9 mouse cellular contexts compared by ENCODE assay signal in the genomic region with DNA sequence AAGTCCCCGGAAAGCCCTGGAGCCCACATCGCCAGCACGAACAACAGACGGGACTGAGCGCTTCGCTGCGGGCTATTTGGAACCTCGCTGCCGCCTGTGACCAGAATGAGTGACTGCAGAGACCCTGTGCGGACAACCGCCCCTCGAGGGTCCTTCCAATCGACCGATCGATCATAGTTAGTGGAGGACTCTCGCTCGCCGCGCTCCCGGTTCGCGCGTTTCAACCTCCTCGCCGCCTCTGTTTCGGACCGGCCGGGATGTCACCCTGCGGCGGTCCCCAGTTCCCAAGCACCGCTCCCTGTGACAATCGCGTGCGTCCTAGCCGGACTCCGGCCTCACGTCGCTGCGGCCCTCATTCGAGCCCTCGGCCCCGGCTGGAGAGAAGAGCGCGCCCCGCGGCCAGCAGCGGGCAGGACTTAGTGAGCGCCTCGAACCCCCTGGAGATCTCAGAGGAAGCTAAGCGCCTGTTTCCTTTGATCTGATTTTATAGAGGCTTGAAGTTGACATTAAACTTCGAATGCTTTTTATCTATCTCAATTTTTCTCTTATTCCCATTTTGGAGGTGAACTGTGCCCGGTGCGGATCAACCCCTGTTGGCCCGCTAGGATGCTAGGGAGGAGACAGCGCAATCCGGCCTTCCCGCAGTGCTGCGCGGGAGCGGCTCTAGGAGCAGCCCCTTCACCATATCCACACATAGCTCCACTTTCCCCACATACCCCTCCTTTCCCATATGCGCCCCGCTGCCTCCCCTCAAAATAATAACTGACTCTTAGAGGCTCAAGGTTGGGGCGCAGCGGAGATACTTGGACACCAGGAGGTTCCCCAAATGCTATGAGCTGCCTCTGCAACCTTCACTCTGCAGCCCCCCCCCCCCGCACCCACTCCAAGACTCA. TPM values are rescaled to one million over a fixed set of nuclear protein-coding genes. Genes with fewer than 3 reads are reported as not detected.
DNase-seq lines count a peak whose midpoint lies in the region; ATAC-seq and TF ChIP-seq lines count a peak whose summit lies in the region.
"Had no signal": no experiment of that assay in that cellular context is flagged by ENCODE, and none has a peak within 500 bp of the region (broad histone marks: within the 10 kb centered on the region; RNA-seq: fewer than 3 reads in every experiment).

No protein-coding gene starts in this region.

- no peak for ATAC-seq in liver, embryonic 14.5 days (ENCODE audit: insufficient read depth)

- H3K4me2 ChIP-seq in liver, embryonic 14.5 days (ENCODE audit: low read depth): peak overlapping the region; percentile 20

- H3K4me3 ChIP-seq in heart, embryonic 10.5 days: peak overlapping the region; percentile 57
- H3K4me3 ChIP-seq in hindbrain, embryonic 10.5 days: peak overlapping the region; percentile 43
- peak overlapping the region in 1 of 2 experiments; percentile 4; a peak in 1 of 4 replicates for H3K4me3 ChIP-seq in liver, embryonic 14.5 days (ENCODE audit: insufficient read depth in 1 of 2, low read depth in 2 of 2, low read length in 2 of 2)

- DNase-seq in heart, embryonic 10.5 days (ENCODE audit: low spot score): no peak
- no peak for DNase-seq in heart, adult 8-10 months (ENCODE audit: low spot score)
- peak; percentile 65 for DNase-seq in embryo, embryonic 10 days (ENCODE audit: low spot score)
- DNase-seq in hindbrain, embryonic 10.5 days (ENCODE audit: low spot score): peak; percentile 66
- no peak for DNase-seq in liver, embryonic 14.5 days (ENCODE audit: low read depth in 3 of 3, low spot score in 3 of 3)
- DNase-seq in spleen, adult 18-20 months: no peak
- DNase-seq in spleen, postnatal 36 days (ENCODE audit: low spot score in 2 of 2): no peak
- DNase-seq in cerebellum, adult 9-11 months: no peak

- H3K27me3 ChIP-seq in heart, embryonic 10.5 days (ENCODE audit: insufficient read depth, poor library complexity, severe bottlenecking): peaks cover 97% of the 10 kb centered on the region
- H3K27me3 ChIP-seq in hindbrain, embryonic 10.5 days (ENCODE audit: insufficient read depth, poor library complexity, severe bottlenecking): peaks cover 100% of the 10 kb centered on the region
- H3K27me3 ChIP-seq in liver, embryonic 14.5 days (ENCODE audit: control insufficient read depth, insufficient read depth, low read length): peaks cover 75% of the 10 kb centered on the region

- no peak overlapping the region for H3K9ac ChIP-seq in liver, embryonic 14.5 days (replicated peaks)

- no peaks in the 10 kb centered on the region for H3K36me3 ChIP-seq in heart, embryonic 10.5 days
- H3K36me3 ChIP-seq in hindbrain, embryonic 10.5 days: no peaks in the 10 kb centered on the region
- no peaks in the 10 kb centered on the region for H3K36me3 ChIP-seq in liver, embryonic 14.5 days (replicated peaks; ENCODE audit: control insufficient read depth, insufficient read depth, low read depth)

- no peak for TF ChIP-seq CTCF in liver, embryonic 14.5 days (IDR thresholded peaks at IDR 0.05; ENCODE audit: low read depth)

- under 1% methylated on average over 65 of the region's 65 CpGs for WGBS in heart, embryonic 10.5 days
- under 1% methylated on average over 65 of the region's 65 CpGs for WGBS in hindbrain, embryonic 10.5 days
- WGBS in liver, embryonic 14.5 days (ENCODE audit: insufficient replicate concordance): 1% methylated on average over 65 of the region's 65 CpGs

- TF ChIP-seq EP300 in liver, embryonic 14.5 days (IDR thresholded peaks at IDR 0.05; ENCODE audit: low read depth): no peak

- no peaks in the 10 kb centered on the region for H3K9me3 ChIP-seq in heart, embryonic 10.5 days
- no peaks in the 10 kb centered on the region for H3K9me3 ChIP-seq in hindbrain, embryonic 10.5 days
- H3K9me3 ChIP-seq in liver, embryonic 14.5 days (ENCODE audit: control insufficient read depth, low read length): no peaks in the 10 kb centered on the region

- H3K27ac ChIP-seq in heart, embryonic 10.5 days: 0 out of 2 replicates have a peak overlapping the region, but pooled peaks have one; percentile 33
- H3K27ac ChIP-seq in hindbrain, embryonic 10.5 days: no peak overlapping the region
- H3K27ac ChIP-seq in liver, embryonic 14.5 days: no peak overlapping the region

- peaks cover 25% of the 10 kb centered on the region for H3K4me1 ChIP-seq in heart, embryonic 10.5 days
- H3K4me1 ChIP-seq in hindbrain, embryonic 10.5 days (replicated peaks): peaks cover 15% of the 10 kb centered on the region
- peaks cover 0 to 5% of the 10 kb centered on the region in 2 experiments; a peak in 1 of 4 replicates for H3K4me1 ChIP-seq in liver, embryonic 14.5 days (replicated peaks; ENCODE audit: control insufficient read depth in 2 of 2, insufficient read depth in 2 of 2, low read length in 1 of 2)

RNA-seq across cellular contexts. Expression of gene Alx3, which starts 11.7 kb away (rescaled TPM):
- polyA plus RNA-seq in heart, embryonic 10.5 days (2016; fragmentation: Nextera tagmentation; extraction: Ambion mirVana): 2.3 and 13.0 TPM in 2 replicates
- total RNA-seq in heart, adult 8-10 months (2022): not detected
- polyA plus RNA-seq in hindbrain, embryonic 10.5 days (2016; fragmentation: Nextera tagmentation; extraction: Ambion mirVana): 2.7 and 7.1 TPM in 2 replicates
- not detected in 2 replicates for polyA plus RNA-seq in liver, embryonic 14.5 days (2012; rRNA removed)
- not detected in 2 replicates for polyA plus RNA-seq in liver, embryonic 14.5 days (2014; fragmentation: Nextera tagmentation; extraction: Ambion mirVana)
- total RNA-seq: CH12.LX had no signal

RNA-seq across cellular contexts. Expression of gene Ubl4b, which starts 28.2 kb away (rescaled TPM):
- 0.15 TPM in 1 of 2 replicates, not detected in the other for polyA plus RNA-seq in heart, embryonic 10.5 days (2016; fragmentation: Nextera tagmentation; extraction: Ambion mirVana)
- total RNA-seq in heart, adult 8-10 months (2022): not detected
- polyA plus RNA-seq in hindbrain, embryonic 10.5 days (2016; fragmentation: Nextera tagmentation; extraction: Ambion mirVana): not detected in 2 replicates
- not detected in 2 replicates for polyA plus RNA-seq in liver, embryonic 14.5 days (2012; rRNA removed)
- not detected in 2 replicates for polyA plus RNA-seq in liver, embryonic 14.5 days (2014; fragmentation: Nextera tagmentation; extraction: Ambion mirVana)
- total RNA-seq: CH12.LX had no signal

RNA-seq across cellular contexts. Expression of gene Gm10961, which starts 48.0 kb away (rescaled TPM):
- not detected in 2 replicates for polyA plus RNA-seq in heart, embryonic 10.5 days (2016; fragmentation: Nextera tagmentation; extraction: Ambion mirVana)
- total RNA-seq in heart, adult 8-10 months (2022): not detected
- polyA plus RNA-seq in hindbrain, embryonic 10.5 days (2016; fragmentation: Nextera tagmentation; extraction: Ambion mirVana): not detected in 2 replicates
- not detected in 2 replicates for polyA plus RNA-seq in liver, embryonic 14.5 days (2012; rRNA removed)
- polyA plus RNA-seq in liver, embryonic 14.5 days (2014; fragmentation: Nextera tagmentation; extraction: Ambion mirVana): not detected in 2 replicates
- total RNA-seq: CH12.LX had no signal

RNA-seq across cellular contexts. Expression of gene Strip1, which starts 48.4 kb away (rescaled TPM):
- polyA plus RNA-seq in heart, embryonic 10.5 days (2016; fragmentation: Nextera tagmentation; extraction: Ambion mirVana): 45.1 and 50.1 TPM in 2 replicates
- 10 to 100 TPM; 17.4 to 22.6 (median 20.4) TPM for total RNA-seq in heart, adult 8-10 months (2022)
- polyA plus RNA-seq in hindbrain, embryonic 10.5 days (2016; fragmentation: Nextera tagmentation; extraction: Ambion mirVana): 68.2 and 89.6 TPM in 2 replicates
- 9.1 and 9.9 TPM in 2 replicates for polyA plus RNA-seq in liver, embryonic 14.5 days (2012; rRNA removed)
- polyA plus RNA-seq in liver, embryonic 14.5 days (2014; fragmentation: Nextera tagmentation; extraction: Ambion mirVana): 9.0 and 10.7 TPM in 2 replicates

Comparison
In these comparisons a context has a peak if more than half of its experiments do, and no peak if none do; other contexts are left out.
1. DNase-seq: peak in embryo, embryonic 10 days (single experiment) and hindbrain, embryonic 10.5 days (single experiment); none in heart, embryonic 10.5 days (single experiment), heart, adult 8-10 months (single experiment), liver, embryonic 14.5 days (0 of 3), spleen, adult 18-20 months (0 of 2), spleen, postnatal 36 days (0 of 2) and cerebellum, adult 9-11 months (single experiment).